Comparison of ENCODE assay signal across 20 mouse cellular contexts in genomic region chr15:68656722-68657121, GRCm38 (mm10).
"Had no signal": no experiment of that assay in that cellular context is flagged by ENCODE, and none has a peak within 500 bp of the region (broad histone marks: within the 10 kb centered on the region; RNA-seq: fewer than 3 reads in every experiment).

No protein-coding gene starts in this region.

- H3K4me3 ChIP-seq: limb, embryonic 13.5 days; liver, embryonic 13.5 days; neural tube, embryonic 12.5 days; neural tube, embryonic 15.5 days had no signal

- H3K27ac ChIP-seq: limb, embryonic 13.5 days; liver, embryonic 13.5 days; neural tube, embryonic 12.5 days; neural tube, embryonic 15.5 days; stomach, postnatal 0 days had no signal

- H3K27me3 ChIP-seq: limb, embryonic 13.5 days; liver, embryonic 13.5 days; neural tube, embryonic 12.5 days; neural tube, embryonic 15.5 days had no signal

- H3K4me1 ChIP-seq: limb, embryonic 13.5 days; liver, embryonic 13.5 days; neural tube, embryonic 12.5 days; neural tube, embryonic 15.5 days had no signal

- H3K9ac ChIP-seq: limb, embryonic 13.5 days; liver, embryonic 13.5 days; neural tube, embryonic 12.5 days; neural tube, embryonic 15.5 days had no signal

- ATAC-seq: inflammation-experienced regulatory T-cells, adult 6 months; intestine, postnatal 0 days had no signal

- H3K4me2 ChIP-seq: limb, embryonic 13.5 days; liver, embryonic 13.5 days; midbrain, embryonic 11.5 days; neural tube, embryonic 12.5 days; neural tube, embryonic 15.5 days had no signal

- DNase-seq: kidney, adult 9 months; kidney, postnatal 25 days; left cerebral cortex, postnatal 4 days; liver, embryonic 13.5 days; lung, adult 2 months; lung, postnatal 14 days; lung, postnatal 4 days; right cerebral cortex, adult 18-20 months; right cerebral cortex, postnatal 14 days; right cerebral cortex, postnatal 4 days; thymus, adult 2 months; thymus, postnatal 14 days; thymus, postnatal 4 days had no signal

- H3K9me3 ChIP-seq: limb, embryonic 13.5 days; liver, embryonic 13.5 days; neural tube, embryonic 12.5 days; neural tube, embryonic 15.5 days had no signal

- H3K36me3 ChIP-seq: limb, embryonic 13.5 days; liver, embryonic 13.5 days; neural tube, embryonic 12.5 days; neural tube, embryonic 15.5 days had no signal
